Mouse (Mus musculus): ENCODE data around the gene Gli2. TPM values are rescaled to one million over a fixed set of nuclear protein-coding genes. Genes with fewer than 3 reads are reported as not detected.

Gene Gli2
- polyA plus RNA-seq, 1 experiment from 2014 or later = 9.0 TPM

DNA sequence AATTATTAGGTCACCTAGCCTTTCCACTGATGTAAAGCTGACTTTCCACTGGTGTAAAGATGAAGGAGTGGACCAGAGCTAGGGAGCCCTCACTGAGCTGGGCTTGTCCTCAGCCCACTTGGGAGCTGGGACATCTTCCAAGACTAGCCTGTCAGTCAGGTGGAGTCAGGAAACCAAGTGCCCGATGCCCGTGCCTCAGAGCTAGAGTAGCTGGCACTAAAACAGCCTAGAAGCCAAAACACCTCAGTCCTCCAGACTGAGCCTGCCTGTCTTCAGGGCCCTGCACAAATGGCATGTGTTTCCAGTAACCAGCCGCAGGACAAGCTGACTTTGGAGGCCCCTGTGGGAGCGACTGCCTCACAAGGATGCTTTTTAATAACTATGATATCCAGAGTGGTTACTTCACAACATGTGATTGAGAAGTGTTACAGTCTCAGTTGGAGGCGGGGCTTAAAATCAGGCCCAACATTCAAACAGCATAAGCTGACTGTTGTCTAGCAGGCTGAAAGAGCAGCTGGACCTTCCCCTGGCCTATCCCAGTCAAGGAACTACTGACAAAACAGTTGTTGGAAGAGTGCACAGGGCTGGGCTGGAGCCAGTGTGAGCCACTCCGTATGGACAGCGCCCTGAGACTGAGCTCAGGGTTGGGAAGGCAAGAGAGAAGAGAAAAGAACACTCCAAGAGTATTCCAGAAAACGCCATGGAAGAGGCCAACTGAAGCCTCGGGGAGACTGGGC lies 158.2 kb downstream of the Gli2 start:
- H3K36me3 ChIP-seq = no peaks in the 10 kb centered on the region
- peaks cover 3% of the 10 kb centered on the region; the same call in 1 of the 2 replicates for H3K27me3 ChIP-seq (ENCODE audit: insufficient read depth, poor library complexity, severe bottlenecking)
- H3K27ac ChIP-seq = no peak overlapping the region
- H3K4me1 ChIP-seq (replicated peaks) = peaks cover 28% of the 10 kb centered on the region
- DNase-seq (ENCODE audit: low spot score) = no peak
- H3K4me3 ChIP-seq = no peak overlapping the region
- 87% methylated on average over 9 of the region's 9 CpGs for WGBS
- H3K9me3 ChIP-seq = no peaks in the 10 kb centered on the region

DNA sequence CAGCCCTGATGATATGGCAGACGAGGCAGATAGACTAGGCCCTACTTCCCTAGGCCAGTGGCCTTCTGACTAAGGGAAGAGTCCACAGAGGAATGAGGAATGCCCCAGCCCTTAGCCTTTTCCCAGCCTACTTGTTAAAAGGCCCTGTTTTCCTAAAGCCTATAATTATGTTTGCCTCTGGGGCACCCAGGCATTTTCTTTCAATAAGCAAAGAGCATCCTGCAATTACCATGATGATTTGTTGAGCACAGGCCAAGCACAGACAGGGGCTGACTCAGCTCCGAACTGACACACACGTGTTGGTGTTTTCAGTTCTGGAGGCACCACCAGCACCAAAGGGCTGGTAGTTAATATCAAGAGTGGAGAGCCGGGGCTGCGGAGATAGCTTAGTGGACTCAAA lies 162.0 kb downstream of the Gli2 start:
- 75% methylated on average over 5 of the region's 5 CpGs for WGBS
- Histone ChIP-seq H3K9me3 (no peaks in the 10 kb centered on the region), H3K4me1 (replicated peaks) (peaks cover 44% of the 10 kb centered on the region), H3K4me3 (no peak overlapping the region), H3K36me3 (peaks cover 8% of the 10 kb centered on the region), H3K27me3 (ENCODE audit: insufficient read depth, poor library complexity, severe bottlenecking) (peaks cover 3% of the 10 kb centered on the region; the same call in 1 of the 2 replicates), H3K27ac (no peak overlapping the region)
- DNase-seq (ENCODE audit: low spot score) = no peak

DNA sequence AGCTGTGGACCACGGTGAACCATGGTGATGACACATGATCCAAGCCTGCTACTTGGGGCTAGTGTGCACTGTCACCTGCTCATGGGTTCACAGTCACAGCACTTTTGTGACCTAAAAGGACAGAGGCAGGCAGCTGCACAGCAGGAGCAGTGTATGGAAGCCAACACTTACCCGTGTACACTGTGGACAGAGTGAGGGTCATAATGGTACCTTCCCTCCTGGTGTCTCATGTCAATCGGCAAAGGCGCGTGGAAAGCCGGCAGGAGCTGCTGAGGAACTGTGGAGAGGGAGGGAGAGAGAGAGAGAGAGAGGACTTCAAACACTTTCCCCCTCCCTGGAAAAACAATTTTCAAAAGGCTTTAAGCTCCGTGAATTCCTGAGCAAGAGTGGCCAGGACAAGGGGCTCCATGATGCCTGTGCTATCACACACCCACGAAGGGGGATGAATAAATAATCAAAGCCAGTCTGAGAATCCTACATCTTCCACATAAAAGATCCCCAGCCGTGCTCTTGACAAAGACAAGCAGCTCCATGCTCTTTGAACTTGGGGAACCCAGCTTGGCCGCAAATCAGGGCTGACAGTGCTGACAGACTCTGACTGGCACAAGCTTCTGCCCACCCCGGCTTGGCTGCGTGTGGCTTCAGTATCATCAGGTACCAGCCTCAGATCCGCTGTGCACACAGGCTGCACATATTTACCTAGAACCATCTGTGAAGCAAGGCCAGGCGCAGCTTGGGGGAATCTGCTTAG lies 163.1 kb downstream of the Gli2 start:
- H3K4me1 ChIP-seq (replicated peaks) = peaks cover 45% of the 10 kb centered on the region
- H3K9me3 ChIP-seq = no peaks in the 10 kb centered on the region
- no peak overlapping the region for H3K4me3 ChIP-seq
- H3K27ac ChIP-seq = peak overlapping the region; percentile 29
- peaks cover 19% of the 10 kb centered on the region for H3K36me3 ChIP-seq
- no peaks in the 10 kb centered on the region for H3K27me3 ChIP-seq (ENCODE audit: insufficient read depth, poor library complexity, severe bottlenecking)
- DNase-seq (ENCODE audit: low spot score) = peak; percentile 21
- WGBS = 42% methylated on average over 14 of the region's 14 CpGs

DNA sequence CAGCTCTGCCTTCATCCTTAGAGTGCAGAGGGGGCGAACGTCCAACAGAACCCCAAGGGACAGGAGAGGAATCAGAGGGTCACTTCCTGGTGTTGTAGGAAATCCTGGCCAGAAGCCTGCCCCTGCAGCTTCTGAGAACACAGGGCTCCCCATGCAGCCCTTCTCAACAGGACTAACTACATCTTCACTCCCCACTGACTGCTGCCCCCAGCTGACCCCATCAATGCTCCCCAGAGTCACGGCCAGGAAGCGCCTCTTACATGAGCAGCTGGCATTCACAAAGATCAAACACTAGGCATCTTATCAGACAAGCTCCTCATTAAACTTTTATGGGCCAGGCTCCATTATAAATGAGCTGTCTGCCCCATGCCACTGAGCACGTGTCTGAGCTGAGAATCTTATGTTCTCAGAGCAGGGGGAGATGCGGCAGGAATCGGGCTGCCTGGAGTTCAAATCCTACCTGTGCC lies 172.6 kb downstream of the Gli2 start:
- WGBS = 60% methylated on average over 7 of the region's 7 CpGs
- Histone ChIP-seq H3K4me3 (no peak overlapping the region), H3K27me3 (ENCODE audit: insufficient read depth, poor library complexity, severe bottlenecking) (no peaks in the 10 kb centered on the region), H3K36me3 (peaks cover 73% of the 10 kb centered on the region), H3K9me3 (no peaks in the 10 kb centered on the region), H3K4me1 (replicated peaks) (peaks cover 14% of the 10 kb centered on the region; the same call in 1 of the 2 replicates), H3K27ac (no peak overlapping the region)
- peak; percentile 40 for DNase-seq (ENCODE audit: low spot score)

DNA sequence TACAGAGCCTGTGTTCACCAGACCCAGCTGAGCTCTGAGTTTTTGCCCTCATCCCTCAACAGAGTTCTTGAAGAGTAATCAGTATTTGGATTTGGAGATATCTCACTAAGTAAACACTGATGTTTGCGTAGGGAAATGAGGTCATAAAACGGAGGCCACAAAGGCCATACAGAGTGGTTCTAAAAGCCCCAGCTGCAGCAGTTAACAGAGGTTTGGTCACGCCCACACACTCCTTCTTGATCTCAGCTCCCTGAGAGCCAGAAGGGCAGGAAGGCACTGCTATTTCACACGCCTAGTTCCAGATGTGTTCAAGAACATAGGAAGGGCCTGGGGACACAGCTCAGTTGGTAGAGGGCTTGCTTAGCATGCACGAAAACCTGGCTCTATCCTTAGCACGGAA lies 175.1 kb downstream of the Gli2 start:
- Histone ChIP-seq H3K9me3 (no peaks in the 10 kb centered on the region), H3K36me3 (peaks cover 64% of the 10 kb centered on the region), H3K27me3 (ENCODE audit: insufficient read depth, poor library complexity, severe bottlenecking) (no peaks in the 10 kb centered on the region), H3K4me3 (no peak overlapping the region), H3K4me1 (replicated peaks) (peaks cover 17% of the 10 kb centered on the region; the same call in 1 of the 2 replicates), H3K27ac (no peak overlapping the region)
- DNase-seq (ENCODE audit: low spot score) = no peak
- WGBS = 76% methylated on average over 6 of the region's 6 CpGs

DNA sequence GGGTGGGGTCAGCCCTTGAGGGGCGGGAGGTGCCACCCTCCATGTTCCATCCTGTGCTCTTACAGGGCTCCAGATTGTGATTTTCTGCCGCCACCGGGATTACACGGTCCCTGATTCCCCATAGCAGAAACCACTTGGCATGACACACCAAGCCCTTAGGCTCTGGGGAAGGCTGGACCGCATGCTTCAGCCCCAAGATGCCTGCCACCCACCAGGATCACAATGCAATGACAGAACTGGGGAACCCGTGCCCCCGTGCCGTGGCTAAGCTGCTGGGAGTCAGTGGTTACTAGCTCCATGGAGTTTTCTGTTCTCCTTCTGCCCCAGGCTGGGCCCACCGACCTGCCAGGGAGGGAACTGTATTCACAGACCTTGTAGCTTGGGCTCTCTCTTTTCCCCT lies 178.2 kb downstream of the Gli2 start:
- no peaks in the 10 kb centered on the region for H3K27me3 ChIP-seq (ENCODE audit: insufficient read depth, poor library complexity, severe bottlenecking)
- 89% methylated on average over 9 of the region's 9 CpGs for WGBS
- no peaks in the 10 kb centered on the region for H3K9me3 ChIP-seq
- no peak overlapping the region for H3K4me3 ChIP-seq
- no peak overlapping the region for H3K27ac ChIP-seq
- H3K36me3 ChIP-seq = peaks cover 69% of the 10 kb centered on the region
- H3K4me1 ChIP-seq (replicated peaks) = 0 out of 2 replicates have a peak, but pooled peaks cover 3% of the 10 kb centered on the region
- DNase-seq (ENCODE audit: low spot score) = no peak

DNA sequence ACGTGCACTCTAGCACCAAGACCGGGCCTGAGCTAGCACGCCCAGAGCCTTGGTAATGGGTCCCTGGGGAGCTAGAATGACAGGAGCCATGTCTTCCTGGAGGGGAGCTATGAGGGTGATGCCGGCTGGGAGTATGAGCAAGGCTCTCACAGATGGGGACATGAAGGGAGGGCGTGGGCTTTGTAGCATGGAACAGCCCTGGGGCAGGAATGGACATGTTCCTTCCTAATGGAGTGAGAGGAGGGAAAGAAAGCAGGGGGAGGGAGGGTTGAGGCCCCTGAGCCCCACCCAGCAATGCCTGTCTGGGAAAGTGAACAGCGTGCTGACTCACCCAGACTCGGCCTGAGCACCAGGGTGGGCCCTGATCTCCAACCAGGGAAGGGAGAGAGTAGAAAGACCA lies 179.9 kb downstream of the Gli2 start:
- 0 out of 2 replicates have a peak, but pooled peaks cover 3% of the 10 kb centered on the region for H3K4me1 ChIP-seq (replicated peaks)
- no peak for DNase-seq (ENCODE audit: low spot score)
- H3K27ac ChIP-seq = no peak overlapping the region
- no peak overlapping the region for H3K4me3 ChIP-seq
- 91% methylated on average over 7 of the region's 7 CpGs for WGBS
- no peaks in the 10 kb centered on the region for H3K9me3 ChIP-seq
- no peaks in the 10 kb centered on the region for H3K27me3 ChIP-seq (ENCODE audit: insufficient read depth, poor library complexity, severe bottlenecking)
- H3K36me3 ChIP-seq = peaks cover 70% of the 10 kb centered on the region

DNA sequence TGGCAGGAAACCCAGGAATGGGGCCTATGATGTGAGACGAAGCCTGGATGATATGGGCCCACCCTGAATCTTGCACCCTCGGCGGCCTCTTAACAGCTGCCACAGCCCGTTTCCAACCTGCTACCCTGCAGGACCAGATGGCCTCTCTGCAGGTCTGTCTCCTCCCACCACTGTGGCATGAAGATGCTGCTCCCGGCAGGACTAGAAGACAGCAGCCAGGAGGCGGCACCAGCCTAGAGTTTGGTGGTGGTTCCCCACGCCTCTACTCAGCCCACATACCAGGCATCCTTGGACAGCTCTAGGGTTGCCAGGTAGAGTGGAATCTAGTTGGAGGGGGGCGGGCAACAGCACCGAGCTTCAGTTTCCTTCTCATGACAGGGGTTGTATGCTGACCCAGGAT lies 188.7 kb downstream of the Gli2 start:
- peaks cover 90% of the 10 kb centered on the region for H3K36me3 ChIP-seq
- H3K27ac ChIP-seq = no peak overlapping the region
- 79% methylated on average over 9 of the region's 9 CpGs for WGBS
- no peaks in the 10 kb centered on the region for H3K9me3 ChIP-seq
- DNase-seq (ENCODE audit: low spot score) = no peak
- no peaks in the 10 kb centered on the region for H3K27me3 ChIP-seq (ENCODE audit: insufficient read depth, poor library complexity, severe bottlenecking)
- peaks cover 4% of the 10 kb centered on the region; the same call in 1 of the 2 replicates for H3K4me1 ChIP-seq (replicated peaks)
- no peak overlapping the region for H3K4me3 ChIP-seq

DNA sequence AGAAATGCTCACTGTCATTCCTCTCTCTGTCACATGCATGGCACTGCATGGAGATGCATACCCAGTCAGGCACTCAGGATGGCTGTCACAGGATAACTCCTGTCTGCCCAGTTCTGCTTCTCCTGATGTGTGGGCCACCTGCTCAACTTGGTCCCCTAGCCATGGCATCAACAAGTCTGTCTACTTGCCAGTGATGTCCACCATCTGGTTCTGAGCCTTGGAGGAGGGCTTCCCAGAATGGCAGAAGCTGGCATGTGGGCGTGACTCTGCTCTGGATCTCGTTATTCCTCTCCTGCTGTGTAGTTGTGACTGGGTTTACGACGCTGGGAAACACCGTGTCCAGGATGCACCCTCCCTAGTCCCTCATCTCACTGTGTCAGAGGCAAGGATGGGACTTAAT lies 189.4 kb downstream of the Gli2 start:
- no peak overlapping the region for H3K27ac ChIP-seq
- H3K36me3 ChIP-seq = peaks cover 90% of the 10 kb centered on the region
- no peak for DNase-seq (ENCODE audit: low spot score)
- H3K4me3 ChIP-seq = no peak overlapping the region
- no peaks in the 10 kb centered on the region for H3K27me3 ChIP-seq (ENCODE audit: insufficient read depth, poor library complexity, severe bottlenecking)
- WGBS = 75% methylated on average over 5 of the region's 5 CpGs
- peaks cover 4% of the 10 kb centered on the region; the same call in 1 of the 2 replicates for H3K4me1 ChIP-seq (replicated peaks)
- H3K9me3 ChIP-seq = no peaks in the 10 kb centered on the region

DNA sequence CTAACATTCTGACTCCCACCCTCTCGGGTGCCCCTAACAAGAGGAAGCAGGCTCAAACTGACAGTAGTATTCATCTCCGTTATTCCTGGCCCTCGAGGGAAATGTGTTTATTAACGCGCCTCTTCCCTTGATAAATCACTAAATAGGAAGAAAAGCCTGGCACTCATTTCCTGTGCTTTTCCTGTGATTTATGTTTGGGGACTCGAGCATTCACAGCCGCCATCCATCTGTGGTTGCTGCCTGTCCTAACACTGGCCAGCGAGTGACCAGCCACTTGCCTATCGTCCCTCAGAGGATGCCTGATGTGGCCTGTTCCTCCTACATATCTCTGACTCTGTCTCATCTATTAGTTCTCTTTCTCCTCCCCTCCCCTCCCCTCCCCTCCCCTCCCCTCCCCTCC lies 195.3 kb downstream of the Gli2 start:
- Histone ChIP-seq H3K4me3 (no peak overlapping the region), H3K36me3 (peaks cover 79% of the 10 kb centered on the region), H3K27me3 (ENCODE audit: insufficient read depth, poor library complexity, severe bottlenecking) (no peaks in the 10 kb centered on the region), H3K27ac (no peak overlapping the region), H3K9me3 (no peaks in the 10 kb centered on the region), H3K4me1 (replicated peaks) (no peaks in the 10 kb centered on the region)
- DNase-seq (ENCODE audit: low spot score) = no peak
- 86% methylated on average over 9 of the region's 9 CpGs for WGBS

DNA sequence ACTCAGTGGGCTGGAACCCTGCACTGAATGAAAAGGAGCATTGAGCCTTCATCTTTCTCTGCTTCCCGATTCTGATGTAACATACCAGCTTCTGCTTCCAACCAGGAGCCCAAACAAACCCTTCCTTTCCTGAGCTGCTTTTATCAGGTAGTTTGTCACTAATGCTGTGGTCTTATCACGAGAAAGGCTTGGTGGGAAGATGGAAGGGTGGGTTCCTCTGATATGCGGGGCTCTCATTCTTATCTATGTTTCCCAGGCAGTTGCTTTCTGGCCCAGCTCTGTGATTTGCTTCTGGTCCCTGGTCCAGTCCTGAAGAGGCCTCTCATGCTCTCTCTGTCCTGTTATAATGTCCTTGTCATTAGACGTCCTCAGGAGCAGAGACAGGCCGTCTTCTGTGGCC lies 222.8 kb downstream of the Gli2 start:
- peaks cover 26% of the 10 kb centered on the region for H3K36me3 ChIP-seq
- no peak overlapping the region for H3K27ac ChIP-seq
- WGBS = 81% methylated on average over 5 of the region's 5 CpGs
- no peaks in the 10 kb centered on the region for H3K9me3 ChIP-seq
- no peak overlapping the region for H3K4me3 ChIP-seq
- DNase-seq (ENCODE audit: low spot score) = no peak
- no peaks in the 10 kb centered on the region for H3K27me3 ChIP-seq (ENCODE audit: insufficient read depth, poor library complexity, severe bottlenecking)
- H3K4me1 ChIP-seq (replicated peaks) = no peaks in the 10 kb centered on the region

DNA sequence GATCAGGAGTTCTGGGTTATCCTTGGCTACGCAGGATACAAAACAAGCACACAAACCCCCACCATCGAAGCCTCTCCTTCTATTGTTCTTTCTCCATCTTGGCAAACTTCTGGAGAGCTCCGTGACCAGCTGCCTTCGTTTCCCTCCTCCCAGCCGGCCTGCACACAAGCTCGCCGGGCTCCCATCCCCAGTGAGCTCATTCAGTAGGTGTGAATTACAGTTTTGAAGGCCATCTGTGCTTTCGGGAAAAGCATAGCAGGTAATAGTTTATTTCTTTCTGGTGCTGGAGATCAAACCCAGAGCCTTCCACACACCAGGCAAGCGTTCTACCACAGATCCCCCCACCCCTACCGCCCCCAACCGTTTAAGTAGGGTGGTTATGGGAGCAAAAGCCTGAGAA lies 226.8 kb downstream of the Gli2 start:
- Histone ChIP-seq H3K27ac (no peak overlapping the region), H3K4me3 (no peak overlapping the region), H3K27me3 (ENCODE audit: insufficient read depth, poor library complexity, severe bottlenecking) (no peaks in the 10 kb centered on the region), H3K4me1 (replicated peaks) (no peaks in the 10 kb centered on the region), H3K36me3 (no peaks in the 10 kb centered on the region), H3K9me3 (peaks cover 6% of the 10 kb centered on the region)
- no peak for DNase-seq (ENCODE audit: low spot score)
- 86% methylated on average over 11 of the region's 11 CpGs for WGBS
